Mouse (Mus musculus) heart, postnatal 0 days (tissue): ENCODE results near the gene Pum2. TPM values are rescaled to one million over a fixed set of nuclear protein-coding genes. Genes with fewer than 3 reads are reported as not detected.

Source experiments
- ATAC-seq: fragments of 200-750 bp; cut with Nextera tagmentation; 2 replicates; pipeline ENCODE4 v1.8.0; 2017; ENCODE audit warnings: low read depth, moderate number of reproducible peaks, moderate library complexity; ENCODE audit not compliant: insufficient read depth
- DNase-seq: peaks from one replicate; pipeline ENCODE4 v3.0.0-alpha.2; 2016; ENCODE audit warnings: low spot score
- H3K27ac ChIP-seq: fragments of 300-500 bp; sonication (generic); 2 replicates; pipeline ENCODE4 v1.5.1; 2014; ENCODE audit warnings: low read depth, mild to moderate bottlenecking
- H3K27me3 ChIP-seq: fragments of 300-500 bp; sonication (generic); 2 replicates; pipeline ENCODE4 v1.6.1; 2014; ENCODE audit warnings: low read length, mixed read lengths; ENCODE audit not compliant: control insufficient read depth, insufficient read depth
- H3K36me3 ChIP-seq: fragments of 300-500 bp; sonication (generic); replicated peaks from 2 replicates; pipeline ENCODE4 v1.6.1; 2014; ENCODE audit warnings: low read length, mixed read lengths; ENCODE audit not compliant: control insufficient read depth, insufficient read depth
- H3K4me1 ChIP-seq: fragments of 300-500 bp; sonication (generic); 2 replicates; pipeline ENCODE4 v1.6.1; 2014; ENCODE audit warnings: antibody characterized with exemption; ENCODE audit not compliant: control insufficient read depth, insufficient read depth
- H3K4me2 ChIP-seq: fragments of 300-500 bp; sonication (generic); 2 replicates; pipeline ENCODE4 v1.6.1; 2014; ENCODE audit warnings: low read depth, mild to moderate bottlenecking, low read length, moderate library complexity
- H3K4me3 ChIP-seq: fragments of 300-500 bp; sonication (generic); 2 replicates; pipeline ENCODE4 v1.5.1; 2014; ENCODE audit warnings: low read depth, low read length
- H3K9ac ChIP-seq: fragments of 300-500 bp; sonication (generic); replicated peaks from 2 replicates; pipeline ENCODE4 v1.6.1; 2014; ENCODE audit warnings: low read depth, low read length, mixed read lengths
- H3K9me3 ChIP-seq: fragments of 300-500 bp; sonication (generic); replicated peaks from 2 replicates; pipeline ENCODE4 v1.6.1; 2016; ENCODE audit warnings: low read length; ENCODE audit not compliant: control insufficient read depth
- CTCF ChIP-seq: IDR thresholded peaks from 2 replicates; pipeline ENCODE4 v1.5.1; 2016; ENCODE audit warnings: antibody characterized with exemption, control low read depth, low read depth
- EP300 ChIP-seq: IDR thresholded peaks from 2 replicates; pipeline ENCODE4 v1.6.1; 2016; ENCODE audit warnings: antibody characterized with exemption, low read depth
- WGBS: fragments of 180-500 bp; shearing (Covaris S2); extraction: QIAGEN DNeasy Blood & Tissue Kit; methylation state at CpG from one replicate; pipeline ENCODE4 v1.1.7; 2014; 5-methylcytosine and 5-hydroxymethylcytosine counted together
- polyA plus RNA-seq: library from polyadenylated mRNA; unstranded; fragments of >200 nt; fragmentation: Nextera tagmentation; extraction: Ambion mirVana; gene quantifications from 2 replicates; pipeline ENCODE4 v1.2.1, GENCODE M21; 2015
- total RNA-seq: library from RNA; depleted of rRNA; stranded (reverse); fragments of >200 nt; gene quantifications from 2 replicates; pipeline ENCODE4 v1.2.3, GENCODE M21; 2014; ENCODE audit warnings: low replicate concordance; rRNA removed

The Pum2 gene
- total RNA-seq (100 TPM in 2 replicates), polyA plus RNA-seq (18.6 and 20.9 TPM in 2 replicates)

GRCm38 (mm10) chr12:8673974-8674306 is at the start of gene Pum2:
TSS of gene Pum2 (plus strand) at chr12:8674134.
- peak within 1 kb of the TSS; percentile 86 for H3K4me2 ChIP-seq
- H3K9me3 ChIP-seq, result no peaks in the 10 kb centered on the region
- H3K36me3 ChIP-seq, result no peaks in the 10 kb centered on the region
- H3K27ac ChIP-seq, result peak within 1 kb of the TSS; percentile 96
- ATAC-seq (peak; percentile 97), DNase-seq (peak; percentile 95)
- H3K4me1 ChIP-seq, result peaks cover 27% of the 10 kb centered on the region
- TF ChIP-seq EP300, result no peak
- TF ChIP-seq CTCF, result no peak
- H3K4me3 ChIP-seq, result peak within 1 kb of the TSS; percentile 93
- H3K9ac ChIP-seq, result peak within 1 kb of the TSS; percentile 97
- H3K27me3 ChIP-seq, result no peaks in the 10 kb centered on the region
- under 1% methylated on average over 23 of the region's 41 CpGs for WGBS

- Histone ChIP-seq H3K4me3 (no peak overlapping the region), H3K9me3 (no peaks in the 10 kb centered on the region), H3K4me1 (no peaks in the 10 kb centered on the region), H3K27ac (no peak overlapping the region), H3K27me3 (no peaks in the 10 kb centered on the region), H3K36me3 (no peaks in the 10 kb centered on the region), H3K4me2 (no peak overlapping the region), H3K9ac (no peak overlapping the region)
- WGBS, result 92% methylated on average over 6 of the region's 6 CpGs
- DNase-seq (no peak), ATAC-seq (no peak)
- no peak for TF ChIP-seq EP300
- TF ChIP-seq CTCF, result no peak
Measured at GRCm38 (mm10) chr12:8629537-8629936, 44.4 kb upstream of the Pum2 start.

- DNase-seq, result no peak
- Histone ChIP-seq H3K4me1 (no peaks in the 10 kb centered on the region), H3K4me3 (no peak overlapping the region), H3K36me3 (no peaks in the 10 kb centered on the region), H3K4me2 (no peak overlapping the region), H3K27ac (no peak overlapping the region), H3K27me3 (no peaks in the 10 kb centered on the region), H3K9ac (no peak overlapping the region), H3K9me3 (no peaks in the 10 kb centered on the region)
- ATAC-seq, result no peak
- TF ChIP-seq CTCF (no peak), EP300 (no peak)
- 92% methylated on average over 1 of the region's 1 CpGs for WGBS
Measured at GRCm38 (mm10) chr12:8631691-8632090, 42.2 kb upstream of the Pum2 start.

- no peak for ATAC-seq
- Histone ChIP-seq H3K4me2 (no peak overlapping the region), H3K36me3 (no peaks in the 10 kb centered on the region), H3K27ac (no peak overlapping the region), H3K9ac (no peak overlapping the region), H3K4me1 (no peaks in the 10 kb centered on the region), H3K9me3 (no peaks in the 10 kb centered on the region), H3K27me3 (no peaks in the 10 kb centered on the region), H3K4me3 (no peak overlapping the region)
- DNase-seq, result no peak
- TF ChIP-seq EP300 (no peak), CTCF (no peak)
- 69% methylated on average over 2 of the region's 2 CpGs for WGBS
Measured at GRCm38 (mm10) chr12:8632737-8633365, 41.1 kb upstream of the Pum2 start.

GRCm38 (mm10) chr12:8634306-8634705 is 39.6 kb upstream of the Pum2 start:
- no peaks in the 10 kb centered on the region for H3K4me1 ChIP-seq
- no peak overlapping the region for H3K4me3 ChIP-seq
- no peak overlapping the region for H3K9ac ChIP-seq
- TF ChIP-seq CTCF, result no peak
- no peak for TF ChIP-seq EP300
- H3K27ac ChIP-seq, result no peak overlapping the region
- no peak for DNase-seq
- no peaks in the 10 kb centered on the region for H3K27me3 ChIP-seq
- H3K36me3 ChIP-seq, result no peaks in the 10 kb centered on the region
- WGBS, result 92% methylated on average over 1 of the region's 1 CpGs
- H3K9me3 ChIP-seq, result no peaks in the 10 kb centered on the region
- H3K4me2 ChIP-seq, result no peak overlapping the region
- no peak for ATAC-seq

GRCm38 (mm10) chr12:8635546-8635945 is 38.4 kb upstream of the Pum2 start:
- H3K27ac ChIP-seq, result no peak overlapping the region
- no peak overlapping the region for H3K9ac ChIP-seq
- H3K9me3 ChIP-seq, result no peaks in the 10 kb centered on the region
- H3K4me2 ChIP-seq, result no peak overlapping the region
- no peaks in the 10 kb centered on the region for H3K36me3 ChIP-seq
- no peak for DNase-seq
- no peak overlapping the region for H3K4me3 ChIP-seq
- H3K4me1 ChIP-seq, result 0 out of 2 replicates have a peak, but pooled peaks cover 3% of the 10 kb centered on the region
- ATAC-seq, result 0 out of 2 replicates have a peak, but pooled peaks have one; percentile 41
- no peak for TF ChIP-seq CTCF
- TF ChIP-seq EP300, result no peak
- 92% methylated on average over 4 of the region's 4 CpGs for WGBS
- H3K27me3 ChIP-seq, result no peaks in the 10 kb centered on the region
